Mouse (Mus musculus): Measurements from ENCODE around the gene Cldn4. TPM values are rescaled to one million over a fixed set of nuclear protein-coding genes. Genes with fewer than 3 reads are reported as not detected.
A peak's percentile ranks its signal among the peaks of the same experiment; 100 is the strongest.
"Not testable (repeated sequence)": the region's sequence is repeated elsewhere in the genome, so short reads cannot be mapped to it uniquely, and the experiment has no call there.

Gene Cldn4
- total RNA-seq, 2 experiments from 2014 or later = 0.21 to 0.57 TPM

GRCm38 (mm10) chr5:134963546-134963945, 16.8 kb upstream of the Cldn4 start:
- DNase-seq = peak; percentile 19

DNA sequence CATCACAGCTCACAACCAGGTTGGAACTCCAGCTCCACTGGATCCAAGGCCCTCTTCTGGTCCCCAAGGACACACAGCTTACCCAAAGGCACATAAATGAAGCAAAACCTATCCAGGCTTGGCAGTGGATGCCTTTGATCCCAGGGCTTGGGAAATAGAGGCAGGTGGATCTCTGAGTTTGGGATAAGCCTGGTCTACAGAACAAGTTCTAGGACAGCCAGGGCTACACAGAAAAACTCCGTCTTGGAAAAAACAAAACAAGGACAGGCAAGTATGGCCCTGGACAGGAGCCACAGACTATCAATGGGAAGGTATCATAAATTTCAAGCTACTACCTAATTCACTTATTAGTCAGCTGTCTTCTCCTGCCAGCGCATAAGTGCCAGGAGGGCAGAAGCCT, 14.8 kb upstream of the Cldn4 start:
- peak; percentile 15 for DNase-seq

DNA sequence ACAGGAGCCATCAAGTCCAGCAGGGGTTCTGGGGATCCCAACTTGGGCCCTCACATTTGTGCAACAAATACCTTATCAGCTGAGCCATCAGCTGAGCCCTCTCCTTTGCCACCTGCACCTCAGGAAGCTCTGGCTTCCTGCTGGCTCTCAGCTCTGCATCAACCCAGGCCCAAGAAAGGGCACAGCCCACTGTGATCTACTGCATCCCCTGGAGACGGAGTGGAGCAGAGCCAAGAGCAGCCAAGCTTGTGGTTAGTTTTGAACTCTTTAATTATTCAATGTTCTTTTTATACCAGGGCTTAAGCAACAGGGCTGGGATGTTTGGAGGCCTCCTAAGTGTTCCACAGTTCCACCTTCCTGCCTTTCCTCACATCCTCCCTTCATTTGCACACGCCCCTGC, 13.7 kb upstream of the Cldn4 start:
- no peak for DNase-seq

DNA sequence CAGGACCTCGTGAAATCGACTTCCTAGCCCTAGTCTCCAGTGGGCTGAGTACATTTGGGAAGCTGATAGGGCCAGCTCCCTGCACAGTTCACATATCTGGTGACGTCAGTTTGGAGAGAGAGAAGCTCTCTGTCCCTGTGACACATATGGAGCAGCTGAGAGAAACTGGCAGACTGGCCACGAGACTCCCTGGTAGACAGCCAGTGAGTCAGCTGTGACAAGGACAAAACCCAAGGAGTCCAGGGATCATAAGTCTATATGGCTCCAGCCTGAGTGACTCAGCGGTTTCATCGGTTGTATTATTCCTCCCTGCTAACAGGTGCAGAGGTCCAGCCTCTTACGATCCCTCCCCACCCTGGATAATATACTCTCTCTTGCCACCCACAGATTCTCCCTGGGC, 12.4 kb upstream of the Cldn4 start:
- DNase-seq = peak; percentile 79

DNA sequence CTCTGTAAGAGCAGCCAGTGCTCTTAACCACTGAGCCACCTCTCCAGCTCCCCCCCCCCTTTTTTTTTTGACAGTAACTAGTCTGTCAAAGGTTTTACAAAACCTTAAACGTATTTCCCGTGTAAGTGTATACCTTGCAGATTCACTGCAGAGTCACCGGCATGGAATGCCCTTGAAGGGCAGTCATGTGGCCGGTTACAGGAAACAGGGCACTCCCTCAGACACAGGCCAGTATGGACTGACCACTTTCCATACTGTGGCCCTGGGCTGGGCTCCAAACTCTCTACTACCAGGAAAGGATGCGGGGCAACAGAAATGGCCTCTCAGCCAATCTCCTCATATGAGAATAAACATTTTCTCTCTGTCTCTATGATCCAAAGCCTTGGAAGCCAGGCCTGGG, 8.8 kb upstream of the Cldn4 start:
- no peak for DNase-seq

GRCm38 (mm10) chr5:134951053-134951884, 4.5 kb upstream of the Cldn4 start:
- DNase-seq = peak; percentile 22

DNA sequence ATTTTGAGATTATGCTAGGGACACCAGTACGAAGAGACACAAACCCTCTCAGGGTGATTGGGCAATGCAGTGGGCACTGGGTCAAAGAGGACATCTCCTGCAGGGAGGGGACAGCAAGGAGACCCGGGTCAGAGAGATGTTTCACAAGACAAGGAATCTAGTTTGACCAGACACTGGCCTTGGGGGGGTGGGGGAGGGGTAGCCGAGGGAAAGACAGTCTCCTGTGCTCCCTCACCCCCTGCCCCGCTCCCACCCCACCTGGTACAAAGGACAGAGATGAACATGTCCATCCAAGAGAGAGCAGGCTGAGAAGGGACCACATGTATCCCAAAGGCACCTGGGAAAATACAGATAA, 1.3 kb upstream of the Cldn4 start:
- DNase-seq = no peak

- no peak for DNase-seq
These were observed 818 bp upstream of the Cldn4 start for GRCm38 (mm10) chr5:134947420-134948084.

DNA sequence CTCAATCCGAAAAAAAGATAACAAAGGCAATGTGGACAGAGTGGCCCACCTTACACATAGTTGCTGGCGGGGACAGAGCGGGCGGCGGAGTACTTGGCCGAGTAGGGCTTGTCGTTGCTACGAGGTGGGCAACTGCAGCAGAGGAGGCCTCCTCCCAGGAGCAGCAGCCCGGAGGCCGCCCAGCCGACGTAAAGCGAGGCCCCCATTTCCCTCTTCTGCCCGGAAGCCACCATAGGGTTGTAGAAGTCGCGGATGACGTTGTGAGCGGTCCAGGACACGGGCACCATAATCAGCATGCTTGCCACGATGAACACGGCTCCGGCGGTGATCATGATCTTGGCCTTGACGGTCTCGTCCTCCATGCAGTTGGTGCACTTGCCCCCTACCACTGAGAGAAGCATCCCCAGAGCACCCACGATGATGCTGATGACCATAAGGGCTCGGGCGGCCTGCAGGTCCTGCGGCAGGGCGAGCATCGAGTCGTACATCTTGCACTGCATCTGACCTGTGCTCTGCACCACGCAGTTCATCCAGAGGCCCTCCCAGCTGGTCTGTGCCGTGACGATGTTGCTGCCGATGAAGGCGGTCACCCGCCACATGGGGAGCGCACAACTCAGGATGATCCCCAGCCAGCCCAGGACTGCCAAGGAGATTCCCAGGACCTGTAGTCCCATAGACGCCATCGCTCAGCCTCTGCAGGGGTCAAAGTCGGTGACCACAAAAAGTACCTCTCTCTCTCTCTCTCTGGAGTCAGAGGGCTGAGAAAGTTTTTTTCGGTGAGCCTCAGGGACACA, 474 bp downstream of the Cldn4 start:
- no peak for DNase-seq

DNA sequence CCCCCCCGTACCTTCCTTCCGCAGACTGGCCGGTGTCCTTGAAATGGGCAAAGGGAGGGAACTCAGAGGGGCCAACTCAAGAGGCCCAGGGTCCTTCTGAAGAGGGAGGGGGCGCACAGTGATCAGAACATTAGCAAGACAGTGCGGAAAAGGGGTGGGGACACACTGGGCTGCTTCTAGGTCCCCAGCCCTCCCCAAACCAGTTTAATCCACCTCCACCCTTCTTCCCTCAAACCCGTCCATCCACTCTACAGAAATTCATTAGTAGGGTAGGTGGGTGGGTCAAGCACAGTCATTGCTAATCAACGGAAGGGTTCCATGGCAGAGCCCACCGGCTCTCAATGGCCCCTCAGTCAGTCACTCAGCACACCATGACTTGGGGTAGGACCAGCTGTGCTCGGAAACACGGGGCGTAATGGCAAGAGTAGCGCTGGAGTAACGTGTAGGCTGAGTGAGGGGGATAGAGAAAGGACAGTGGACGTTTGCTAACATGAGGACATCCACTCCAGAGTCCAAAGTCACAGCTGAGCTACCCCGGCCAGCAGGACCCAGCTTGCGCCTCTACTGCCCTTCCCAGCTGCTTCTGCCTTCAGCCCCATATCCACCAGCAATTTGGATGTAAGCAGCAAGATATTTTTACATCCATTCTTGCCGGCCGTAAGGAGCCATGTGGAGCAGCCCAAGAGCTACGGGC, 1.3 kb downstream of the Cldn4 start:
- DNase-seq = no peak

DNA sequence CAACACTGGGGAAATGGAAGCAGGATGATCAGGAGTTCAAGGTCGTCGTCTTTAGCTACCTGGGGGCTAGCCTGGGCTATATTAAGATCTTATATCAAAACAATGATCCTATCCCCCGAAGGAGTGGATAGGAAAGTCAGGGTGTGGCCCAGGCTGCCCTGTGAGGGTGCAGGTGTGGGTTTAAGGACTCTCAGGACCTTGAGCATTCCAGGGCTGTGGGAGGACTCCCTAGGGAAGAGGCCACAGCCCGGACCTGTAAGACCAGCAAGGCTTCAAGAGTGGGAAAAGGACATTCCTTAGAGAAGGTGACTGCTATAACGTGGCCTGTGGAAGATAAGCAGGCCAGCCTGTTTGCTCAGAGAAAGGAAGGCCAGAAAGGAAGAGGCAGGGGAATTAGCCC, 2.6 kb downstream of the Cldn4 start:
- DNase-seq = no peak

DNA sequence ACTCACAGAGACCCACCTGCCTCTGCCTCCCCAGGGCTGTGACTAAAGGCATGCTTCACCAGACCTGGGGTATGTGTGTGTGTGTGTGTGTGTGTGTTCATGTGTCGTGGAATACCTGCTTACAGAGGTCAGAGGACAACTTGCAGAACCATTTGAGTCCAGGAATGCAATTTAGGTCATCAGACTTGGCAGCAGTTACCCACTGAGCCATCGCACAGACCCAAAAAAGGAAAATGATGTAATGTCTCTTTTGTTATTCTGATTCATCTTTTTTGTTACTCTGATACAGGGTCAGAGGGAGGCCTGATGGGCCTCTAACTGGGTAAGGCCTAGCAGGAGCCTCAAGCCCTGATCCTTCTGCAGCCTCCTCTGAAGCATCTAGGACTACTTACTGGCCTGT, 4.0 kb downstream of the Cldn4 start:
- DNase-seq = peak; percentile 50

GRCm38 (mm10) chr5:134941472-134942209, 5.1 kb downstream of the Cldn4 start:
- no peak for DNase-seq

- not testable (repeated sequence) for DNase-seq
These were observed 7.2 kb downstream of the Cldn4 start for GRCm38 (mm10) chr5:134939554-134939953.

GRCm38 (mm10) chr5:134939069-134939468, 7.7 kb downstream of the Cldn4 start:
- no peak for DNase-seq

- DNase-seq = no peak
These were observed 10.0 kb downstream of the Cldn4 start for GRCm38 (mm10) chr5:134936626-134937185.

- no peak for DNase-seq
These were observed 10.7 kb downstream of the Cldn4 start for GRCm38 (mm10) chr5:134936051-134936450.

GRCm38 (mm10) chr5:134934666-134935065, 12.1 kb downstream of the Cldn4 start:
- no peak for DNase-seq

DNA sequence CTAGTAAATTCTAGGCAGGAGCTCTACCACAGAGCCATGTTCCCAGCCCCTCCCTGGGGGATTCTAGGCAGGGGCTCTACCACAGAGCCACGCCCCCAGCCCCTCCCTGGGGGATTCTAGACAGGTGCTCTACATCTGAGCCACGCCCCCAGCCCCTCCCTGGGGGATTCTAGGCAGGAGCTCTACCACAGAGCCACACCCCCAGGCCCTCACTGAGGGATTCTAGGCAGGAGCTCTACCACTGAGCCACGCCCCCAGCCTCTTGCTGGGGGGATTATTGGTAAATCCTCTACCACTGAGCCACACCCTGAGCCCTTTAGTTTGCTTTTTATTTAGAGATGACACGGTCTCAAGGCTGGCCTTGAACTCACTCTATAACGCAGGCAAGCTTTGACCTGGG, 13.0 kb downstream of the Cldn4 start:
- not testable (repeated sequence) for DNase-seq

DNA sequence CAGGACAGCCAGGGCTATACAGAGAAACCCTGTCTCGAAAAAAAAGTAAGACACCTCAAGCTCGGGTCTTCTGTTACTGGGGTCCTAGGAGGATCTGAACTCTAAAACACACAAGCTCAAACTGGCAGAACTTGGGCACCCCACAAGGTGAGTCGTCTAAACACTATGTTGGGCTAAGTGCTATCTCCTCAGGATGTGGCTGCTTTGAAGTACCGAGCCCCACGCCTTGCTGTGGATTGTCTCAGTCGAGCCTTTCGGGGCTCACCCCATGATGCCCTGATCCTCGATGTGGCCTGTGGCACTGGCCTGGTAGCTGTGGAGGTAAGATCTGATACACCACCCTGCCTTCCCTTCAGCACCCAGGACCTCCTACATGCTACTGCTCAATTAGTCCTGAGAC, 13.5 kb downstream of the Cldn4 start:
- no peak for DNase-seq

GRCm38 (mm10) chr5:134932903-134933276, 13.8 kb downstream of the Cldn4 start:
- peak; percentile 63 for DNase-seq
